Mouse (Mus musculus) thymus, adult 2 months (tissue): Measurements from ENCODE around the gene Gnb5. TPM values are rescaled to one million over a fixed set of nuclear protein-coding genes. Genes with fewer than 3 reads are reported as not detected.

Source experiments
- DNase-seq: peaks from one replicate; pipeline ENCODE4 v3.0.0; 2021
- H3K27ac ChIP-seq: fragments of 200-500 bp; 2 replicates; pipeline ENCODE4 v1.5.1; 2012; ENCODE audit warnings: low read length, control low read depth; ENCODE audit not compliant: control insufficient read depth, insufficient read depth
- H3K27me3 ChIP-seq: fragments of 200-500 bp; 2 replicates; pipeline ENCODE4 v1.6.1; 2012; ENCODE audit warnings: mild to moderate bottlenecking, low read length, moderate library complexity, mixed read lengths; ENCODE audit not compliant: control insufficient read depth, insufficient read depth
- H3K36me3 ChIP-seq: fragments of 200-500 bp; 2 replicates; pipeline ENCODE4 v1.6.1; 2012; ENCODE audit warnings: mild to moderate bottlenecking, low read length, moderate library complexity; ENCODE audit not compliant: control insufficient read depth, insufficient read depth
- H3K4me1 ChIP-seq: fragments of 200-500 bp; replicated peaks from 2 replicates; pipeline ENCODE4 v1.6.1; 2012; ENCODE audit warnings: low read length; ENCODE audit not compliant: control insufficient read depth, insufficient read depth
- H3K4me3 ChIP-seq: fragments of 200-500 bp; 2 replicates; pipeline ENCODE4 v1.5.1; 2012; ENCODE audit warnings: mild to moderate bottlenecking, low read length, control low read depth, moderate library complexity; ENCODE audit not compliant: control insufficient read depth, insufficient read depth
- CTCF ChIP-seq: fragments of 200-500 bp; IDR thresholded peaks from 2 replicates; pipeline ENCODE4 v1.5.1; 2012; ENCODE audit warnings: mild to moderate bottlenecking, control low read depth, low read length, moderate library complexity, borderline replicate concordance; ENCODE audit not compliant: control insufficient read depth, poor library complexity, insufficient read depth; ENCODE audit errors: extremely low read depth
- POLR2A ChIP-seq: fragments of 200-500 bp; IDR thresholded peaks from 2 replicates; pipeline ENCODE4 v1.6.1; 2012; ENCODE audit warnings: mild to moderate bottlenecking, low read length, control low read depth, moderate library complexity; ENCODE audit not compliant: control insufficient read depth, poor library complexity, insufficient read depth; ENCODE audit errors: extremely low read depth
- WGBS: fragments of 180-500 bp; shearing (Covaris S2); methylation state at CpG from one replicate; pipeline ENCODE4 v1.1.7; 2018; 5-methylcytosine and 5-hydroxymethylcytosine counted together
- polyA plus RNA-seq: library from polyadenylated mRNA; depleted of rRNA; stranded (reverse); fragments of >200 nt; gene quantifications from 2 replicates; pipeline ENCODE4 v1.2.3, GENCODE M21; 2012; rRNA removed

Gene Gnb5
- polyA plus RNA-seq: 5.1 and 7.3 TPM in 2 replicates

GRCm38 (mm10) chr9:75306126-75306898, at the start of gene Gnb5:
Gene Gnb5 (plus strand): TSS chr9:75306288.
- Histone ChIP-seq H3K4me1 (peaks cover 5% of the 10 kb centered on the region; the same call in 1 of the 2 replicates), H3K27ac (no peak within 1 kb of the TSS), H3K36me3 (no peaks in the 10 kb centered on the region), H3K4me3 (no peak within 1 kb of the TSS), H3K27me3 (no peaks in the 10 kb centered on the region)
- 96% methylated on average over 11 of the region's 11 CpGs for WGBS
- no peak for TF ChIP-seq POLR2A
- no peak for TF ChIP-seq CTCF
- DNase-seq: no peak

- Histone ChIP-seq H3K4me1 (peaks cover 26% of the 10 kb centered on the region), H3K4me3 (no peak overlapping the region), H3K27ac (no peak overlapping the region), H3K27me3 (no peaks in the 10 kb centered on the region), H3K36me3 (no peaks in the 10 kb centered on the region)
- no peak for DNase-seq
- WGBS: 91% methylated on average over 4 of the region's 4 CpGs
- TF ChIP-seq POLR2A (no peak), CTCF (no peak)
Observed at GRCm38 (mm10) chr9:75258792-75259191, 47.3 kb upstream of the Gnb5 start.

DNA sequence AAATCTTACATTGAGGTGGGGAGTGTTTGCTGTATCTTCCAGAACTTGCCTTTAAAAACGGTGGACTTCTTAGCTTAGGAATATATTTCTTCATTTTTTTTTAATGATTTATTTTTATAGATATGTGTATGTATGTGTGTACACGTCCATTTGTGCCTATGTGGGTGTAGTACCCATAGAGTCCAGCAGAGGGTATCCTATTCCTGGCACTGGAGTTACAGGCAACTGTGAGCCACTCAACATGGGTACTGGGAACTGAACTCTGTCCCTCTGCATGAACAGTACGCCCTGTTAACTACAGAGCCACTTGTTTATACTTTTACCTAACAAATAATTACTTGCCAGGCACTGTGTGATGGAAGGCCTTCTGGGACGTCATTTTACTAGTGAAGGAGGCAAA, 46.4 kb upstream of the Gnb5 start:
- DNase-seq: no peak
- H3K27ac ChIP-seq: no peak overlapping the region
- H3K36me3 ChIP-seq: no peaks in the 10 kb centered on the region
- peaks cover 18% of the 10 kb centered on the region for H3K4me1 ChIP-seq
- WGBS: 96% methylated on average over 4 of the region's 4 CpGs
- H3K4me3 ChIP-seq: no peak overlapping the region
- no peaks in the 10 kb centered on the region for H3K27me3 ChIP-seq
- TF ChIP-seq POLR2A: no peak
- TF ChIP-seq CTCF: no peak

DNA sequence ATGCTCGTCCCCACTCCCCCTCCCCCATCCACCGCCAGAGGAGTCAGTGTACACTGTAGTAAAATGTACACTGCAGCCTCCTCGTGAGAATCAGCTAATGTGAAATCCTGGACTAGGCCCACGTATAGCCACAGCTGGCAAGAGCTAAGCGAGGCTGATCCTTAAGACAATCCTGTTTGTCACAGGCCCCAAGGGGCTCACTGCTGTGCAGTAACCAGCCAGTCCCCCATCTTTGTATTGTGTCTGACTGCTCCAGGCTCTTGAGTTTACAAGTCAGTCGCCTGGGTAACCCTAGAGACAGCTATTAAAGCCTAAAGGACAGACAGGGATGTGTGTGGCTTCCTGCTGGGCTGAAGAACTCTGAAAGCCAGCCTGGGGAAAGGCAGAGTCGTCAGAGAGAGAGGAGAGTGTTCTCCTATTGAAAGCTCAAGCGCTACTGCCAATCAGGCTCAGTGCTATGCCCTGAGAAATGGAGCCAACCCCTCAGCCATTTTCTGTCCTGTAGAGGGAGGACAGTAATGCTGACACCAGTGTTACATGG, 44.7 kb upstream of the Gnb5 start:
- Histone ChIP-seq H3K27ac (no peak overlapping the region), H3K27me3 (no peaks in the 10 kb centered on the region), H3K36me3 (no peaks in the 10 kb centered on the region), H3K4me1 (peaks cover 8% of the 10 kb centered on the region), H3K4me3 (no peak overlapping the region)
- DNase-seq: no peak
- 62% methylated on average over 8 of the region's 8 CpGs for WGBS
- TF ChIP-seq CTCF: no peak
- no peak for TF ChIP-seq POLR2A

- DNase-seq: peak; percentile 36
- TF ChIP-seq POLR2A (no peak), CTCF (0 out of 2 replicates have a peak, but pooled peaks have one; percentile 24)
- H3K4me3 ChIP-seq: peak overlapping the region; percentile 42
- H3K27me3 ChIP-seq: no peaks in the 10 kb centered on the region
- H3K36me3 ChIP-seq: no peaks in the 10 kb centered on the region
- H3K4me1 ChIP-seq: peaks cover 8% of the 10 kb centered on the region
- WGBS: 12% methylated on average over 8 of the region's 8 CpGs
- no peak overlapping the region for H3K27ac ChIP-seq
Observed at GRCm38 (mm10) chr9:75262235-75262826, 43.8 kb upstream of the Gnb5 start.

DNA sequence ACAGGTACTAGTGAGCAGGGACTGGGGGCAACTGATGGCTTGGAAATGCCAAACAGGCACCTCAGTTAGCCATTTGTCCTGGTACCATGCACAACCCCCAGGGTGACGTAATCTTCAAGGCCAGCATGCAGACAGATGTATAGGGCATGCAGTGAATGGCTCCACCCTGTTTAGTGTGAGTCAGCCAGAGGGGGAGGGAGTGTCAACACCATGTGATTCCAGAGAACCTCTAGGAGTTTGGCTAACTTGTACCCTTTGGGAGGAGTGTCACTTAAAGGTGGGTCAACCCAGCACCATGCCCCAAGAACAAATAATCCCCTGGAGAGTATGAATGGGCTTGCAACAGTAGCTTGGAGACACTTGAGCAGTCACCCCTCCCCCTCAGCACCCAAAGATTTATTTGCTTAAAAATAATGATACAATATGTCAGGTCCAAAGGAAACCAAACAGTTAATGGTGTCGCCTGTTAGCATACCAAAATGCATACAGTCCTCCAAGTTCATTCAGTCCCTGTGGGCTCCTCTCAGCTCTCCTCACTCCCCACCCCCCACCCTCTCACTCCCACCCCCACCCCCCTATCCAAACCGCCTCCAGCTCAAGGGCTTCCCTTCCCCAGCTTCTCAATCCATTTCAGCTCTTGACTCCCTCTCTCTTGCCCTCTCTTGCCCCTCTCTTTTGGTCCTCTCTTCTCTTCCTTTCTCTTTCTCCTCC, 41.9 kb upstream of the Gnb5 start:
- no peak overlapping the region for H3K27ac ChIP-seq
- TF ChIP-seq POLR2A: no peak
- no peak for TF ChIP-seq CTCF
- WGBS: 84% methylated on average over 3 of the region's 3 CpGs
- no peaks in the 10 kb centered on the region for H3K36me3 ChIP-seq
- H3K27me3 ChIP-seq: no peaks in the 10 kb centered on the region
- peaks cover 8% of the 10 kb centered on the region for H3K4me1 ChIP-seq
- no peak for DNase-seq
- no peak overlapping the region for H3K4me3 ChIP-seq
